Mouse (Mus musculus): ENCODE measurements around the gene Ncl. TPM values are rescaled to one million over a fixed set of nuclear protein-coding genes. Genes with fewer than 3 reads are reported as not detected.

The Ncl gene
- polyA plus RNA-seq (2017; shearing (Covaris generic)): 560 TPM

GRCm38 (mm10) chr1:86358906-86359797 lies at the start of gene Ncl:
Gene Ncl (minus strand): TSS chr1:86359400.

GRCm38 (mm10) chr1:86302532-86302931 lies 56.7 kb downstream of the Ncl start, which contains the start of gene B3gnt7:
Gene B3gnt7 (plus strand): TSS chr1:86302832.

Other genes starting within 250 kb of the Ncl start
- not detected for gene Htr2b, start 247.4 kb downstream of the Ncl start, polyA plus RNA-seq (2017; shearing (Covaris generic))
- not detected for gene Gm21972, start 225.8 kb downstream of the Ncl start, polyA plus RNA-seq (2017; shearing (Covaris generic))
- 6.5 TPM for gene Armc9, start 204.6 kb downstream of the Ncl start, polyA plus RNA-seq (2017; shearing (Covaris generic))
- gene B3gnt7, start 56.6 kb downstream of the Ncl start, polyA plus RNA-seq (2017; shearing (Covaris generic)): not detected
- not detected for gene Nmur1, start 66.8 kb upstream of the Ncl start, polyA plus RNA-seq (2017; shearing (Covaris generic))
- gene Tex44, start 66.9 kb upstream of the Ncl start, polyA plus RNA-seq (2017; shearing (Covaris generic)): not detected
- gene Ptma, start 167.3 kb upstream of the Ncl start, polyA plus RNA-seq (2017; shearing (Covaris generic)): 1,303 TPM
- 14.4 TPM for gene Pde6d, start 223.2 kb upstream of the Ncl start, polyA plus RNA-seq (2017; shearing (Covaris generic))
- gene Cops7b, start 223.5 kb upstream of the Ncl start, polyA plus RNA-seq (2017; shearing (Covaris generic)): 13.2 TPM

All from effector memory CD4-positive, alpha-beta T cell, adult 7 months (primary cell).